Mouse (Mus musculus): ENCODE results near the gene Zfp383.
"Not testable (repeated sequence)": the region's sequence is repeated elsewhere in the genome, so short reads cannot be mapped to it uniquely, and the experiment has no call there.

GRCm38 (mm10) chr7:29877561-29877960 is 30.5 kb upstream of the Zfp383 start:
- not testable (repeated sequence) for TF ChIP-seq POLR2A (IDR thresholded peaks at IDR 0.05; ENCODE audit: control insufficient read depth, extremely low read depth, insufficient read depth, low read length, poor library complexity); CTCF (IDR thresholded peaks at IDR 0.05; ENCODE audit: borderline replicate concordance, control insufficient read depth, extremely low read depth, insufficient read depth, low read length, poor library complexity)
